Mouse (Mus musculus): ENCODE results near the gene Map1b.
A peak's percentile ranks its signal among the peaks of the same experiment; 100 is the strongest.

Map1b gene

GRCm38 (mm10) chr13:99516448-99516881 is at the start of gene Map1b:
Map1b (minus strand) TSS chr13:99516540.
- DNase-seq (ENCODE audit: low spot score in 2 of 2): peak; percentile 75 to 82

GRCm38 (mm10) chr13:99564346-99564745 is 48.0 kb upstream of the Map1b start:
- no peak for DNase-seq (ENCODE audit: low spot score in 2 of 2)

DNA sequence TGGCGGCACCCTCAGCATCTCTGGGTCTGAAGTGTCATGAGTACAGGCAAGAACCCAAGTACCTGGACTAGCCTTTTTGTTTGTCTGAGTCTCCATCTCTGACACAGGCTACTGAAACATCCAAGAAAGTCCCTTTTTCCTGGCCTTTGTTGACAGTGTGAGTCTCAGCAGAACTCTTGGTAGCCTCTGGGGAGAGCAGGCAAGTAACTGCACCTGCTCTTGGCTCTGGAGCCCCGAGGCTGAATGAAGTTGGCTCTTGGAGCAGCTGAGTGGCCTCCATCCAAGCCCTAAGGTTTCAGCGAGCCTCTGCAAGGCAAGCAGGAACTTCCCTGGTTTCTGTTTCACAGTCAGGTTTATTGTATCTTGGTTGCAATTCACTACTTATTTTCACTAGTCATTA is 46.7 kb upstream of the Map1b start:
- no peak for DNase-seq (ENCODE audit: low spot score in 2 of 2)

DNA sequence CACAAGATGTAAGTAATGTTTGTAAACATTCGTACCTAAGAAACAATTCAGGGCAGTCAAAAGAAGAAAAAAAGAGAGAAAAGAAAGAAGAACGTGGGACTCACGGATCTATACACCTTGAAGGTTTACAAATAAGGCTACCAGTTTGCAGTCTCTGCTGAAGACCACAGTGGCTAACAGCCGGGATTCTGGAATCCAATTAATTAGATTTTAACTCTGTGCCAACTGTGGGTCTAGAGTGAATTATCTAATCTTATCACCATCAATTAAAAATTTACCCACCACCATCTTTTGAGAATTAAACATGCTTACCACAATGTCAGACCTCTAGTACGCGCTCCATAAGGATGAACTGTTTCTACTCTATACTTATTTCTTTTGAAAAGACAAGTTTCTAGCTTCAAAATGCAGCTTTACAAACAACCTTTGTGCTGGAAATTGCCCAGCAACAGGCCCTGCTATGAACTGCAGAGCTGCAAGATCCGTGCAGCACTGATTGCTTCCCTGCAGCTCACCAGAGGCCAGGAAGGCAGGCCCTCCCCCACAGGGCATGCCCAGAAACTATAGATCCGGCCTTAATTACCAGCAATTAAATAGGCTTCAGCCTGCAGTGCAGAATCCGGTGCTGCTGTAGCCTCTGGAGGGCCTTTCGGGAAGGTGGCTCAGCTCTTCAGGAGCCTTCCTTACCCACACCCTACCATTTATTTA is 45.7 kb upstream of the Map1b start:
- DNase-seq (ENCODE audit: low spot score in 2 of 2): no peak

- no peak for DNase-seq (ENCODE audit: low spot score in 2 of 2)
Measured at GRCm38 (mm10) chr13:99560674-99561639, 44.6 kb upstream of the Map1b start.

GRCm38 (mm10) chr13:99558216-99558906 is 42.0 kb upstream of the Map1b start:
- DNase-seq (ENCODE audit: low spot score in 2 of 2): no peak

DNA sequence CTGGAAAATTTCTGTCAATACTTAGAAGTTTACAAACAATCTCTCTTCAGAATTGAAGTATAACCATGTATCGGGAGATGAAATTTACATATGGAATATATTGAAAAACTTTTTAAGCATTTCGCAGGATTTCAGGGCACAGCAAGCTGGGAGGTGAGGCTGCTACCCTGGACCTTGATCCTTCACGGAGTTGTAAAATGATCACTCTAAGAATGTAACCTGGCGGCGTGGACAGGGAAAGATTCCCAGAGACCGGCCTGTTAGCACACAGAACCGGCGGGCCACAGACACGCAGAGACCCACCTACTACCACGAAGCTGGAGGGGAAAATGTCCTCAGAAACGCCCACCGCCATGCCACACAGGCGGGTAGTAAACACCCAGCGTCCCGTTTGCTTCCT is 41.5 kb upstream of the Map1b start:
- DNase-seq (ENCODE audit: low spot score in 2 of 2): no peak

- DNase-seq (ENCODE audit: low spot score in 2 of 2): no peak
Measured at GRCm38 (mm10) chr13:99557331-99557730, 41.0 kb upstream of the Map1b start.

DNA sequence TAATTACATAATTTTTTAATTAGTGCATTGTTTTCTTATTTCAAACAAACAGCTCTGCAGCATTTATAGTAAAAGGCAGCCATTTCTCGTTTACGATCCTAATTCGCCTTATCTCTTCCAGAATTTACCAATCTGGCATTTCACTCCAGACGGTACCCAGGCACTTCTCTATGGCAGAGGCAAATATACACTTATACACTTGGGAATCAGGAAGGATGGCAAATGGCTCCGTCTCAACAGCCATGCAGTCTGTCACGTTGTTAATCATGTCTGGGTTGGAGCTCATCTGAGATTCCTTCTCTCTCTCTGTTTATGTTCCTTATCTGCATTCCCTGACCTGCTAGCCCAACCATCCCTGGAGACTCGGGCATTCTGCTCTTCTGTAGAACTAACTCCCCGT is 38.6 kb upstream of the Map1b start:
- DNase-seq (ENCODE audit: low spot score in 2 of 2): no peak

DNA sequence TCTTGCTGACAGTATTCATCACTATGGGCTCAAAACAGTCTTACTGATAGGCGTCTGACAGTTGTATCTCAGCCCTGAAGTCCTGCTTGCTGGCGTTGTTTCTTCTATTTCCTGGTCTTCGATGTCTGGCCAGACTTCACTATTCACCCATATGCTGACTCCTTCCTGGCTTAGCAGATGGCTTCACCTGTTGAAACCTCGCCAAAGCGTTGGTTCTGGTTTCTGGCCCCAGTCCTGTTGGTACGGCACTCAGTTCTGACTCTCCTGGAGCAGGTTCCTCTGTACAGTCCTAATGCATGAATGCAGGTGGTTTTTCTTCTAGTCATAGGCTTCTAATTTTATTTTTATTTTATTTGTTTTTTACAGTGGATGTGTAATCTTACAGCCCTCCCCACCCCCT is 38.1 kb upstream of the Map1b start:
- no peak for DNase-seq (ENCODE audit: low spot score in 2 of 2)

- DNase-seq (ENCODE audit: low spot score in 2 of 2): no peak
Measured at GRCm38 (mm10) chr13:99552381-99552780, 36.0 kb upstream of the Map1b start.

GRCm38 (mm10) chr13:99550679-99551369 is 34.5 kb upstream of the Map1b start:
- peak; percentile 8 to 13 for DNase-seq (ENCODE audit: low spot score in 2 of 2)

GRCm38 (mm10) chr13:99550060-99550459 is 33.7 kb upstream of the Map1b start:
- DNase-seq (ENCODE audit: low spot score in 2 of 2): no peak

- no peak for DNase-seq (ENCODE audit: low spot score in 2 of 2)
Measured at GRCm38 (mm10) chr13:99549584-99549983, 33.2 kb upstream of the Map1b start.

- no peak for DNase-seq (ENCODE audit: low spot score in 2 of 2)
Measured at GRCm38 (mm10) chr13:99546832-99547231, 30.5 kb upstream of the Map1b start.

DNA sequence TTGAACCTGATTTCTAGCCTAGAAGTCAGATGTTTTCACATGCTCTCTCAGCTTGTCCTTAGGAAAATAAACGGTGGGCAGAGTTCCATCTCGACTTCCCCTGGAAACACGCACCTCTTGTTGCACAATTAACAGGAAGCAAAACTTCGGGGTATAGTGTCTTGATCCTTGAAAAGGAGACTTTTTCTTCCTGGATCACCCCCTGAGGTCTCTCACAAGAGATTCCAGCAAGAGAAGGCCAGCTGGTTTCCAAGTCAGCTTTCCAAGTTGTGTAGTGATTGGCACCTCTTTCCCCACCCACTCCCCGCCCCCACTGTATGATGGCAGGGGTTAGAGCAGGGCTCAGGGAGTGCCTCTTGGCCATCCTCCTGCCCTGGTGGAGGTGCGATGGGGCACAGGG is 28.9 kb upstream of the Map1b start:
- no peak for DNase-seq (ENCODE audit: low spot score in 2 of 2)

GRCm38 (mm10) chr13:99541429-99542267 is 25.3 kb upstream of the Map1b start:
- no peak for DNase-seq (ENCODE audit: low spot score in 2 of 2)

GRCm38 (mm10) chr13:99539288-99539687 is 22.9 kb upstream of the Map1b start:
- DNase-seq (ENCODE audit: low spot score in 2 of 2): no peak

GRCm38 (mm10) chr13:99538851-99539250 is 22.5 kb upstream of the Map1b start:
- DNase-seq (ENCODE audit: low spot score in 2 of 2): no peak

- DNase-seq (ENCODE audit: low spot score in 2 of 2): no peak
Measured at GRCm38 (mm10) chr13:99537908-99538513, 21.7 kb upstream of the Map1b start.
